Mouse (Mus musculus): Measurements from ENCODE around the gene Ilf3. TPM values are rescaled to one million over a fixed set of nuclear protein-coding genes. Genes with fewer than 3 reads are reported as not detected.
"Not testable (repeated sequence)": the region's sequence is repeated elsewhere in the genome, so short reads cannot be mapped to it uniquely, and the experiment has no call there.

Gene Ilf3
- 10 to 100 TPM; 65.2 to 75.5 TPM for total RNA-seq (2021)
- long read RNA-seq, experiment 1, partial matches to known transcripts: 13 of 25 reads
- long read RNA-seq, experiment 1, other reads (novel, unspliced or antisense): 9 of 25 reads
- long read RNA-seq, experiment 2, partial matches to known transcripts: 8 of 26 reads
- long read RNA-seq, experiment 2, other reads (novel, unspliced or antisense): 10 of 26 reads

DNA sequence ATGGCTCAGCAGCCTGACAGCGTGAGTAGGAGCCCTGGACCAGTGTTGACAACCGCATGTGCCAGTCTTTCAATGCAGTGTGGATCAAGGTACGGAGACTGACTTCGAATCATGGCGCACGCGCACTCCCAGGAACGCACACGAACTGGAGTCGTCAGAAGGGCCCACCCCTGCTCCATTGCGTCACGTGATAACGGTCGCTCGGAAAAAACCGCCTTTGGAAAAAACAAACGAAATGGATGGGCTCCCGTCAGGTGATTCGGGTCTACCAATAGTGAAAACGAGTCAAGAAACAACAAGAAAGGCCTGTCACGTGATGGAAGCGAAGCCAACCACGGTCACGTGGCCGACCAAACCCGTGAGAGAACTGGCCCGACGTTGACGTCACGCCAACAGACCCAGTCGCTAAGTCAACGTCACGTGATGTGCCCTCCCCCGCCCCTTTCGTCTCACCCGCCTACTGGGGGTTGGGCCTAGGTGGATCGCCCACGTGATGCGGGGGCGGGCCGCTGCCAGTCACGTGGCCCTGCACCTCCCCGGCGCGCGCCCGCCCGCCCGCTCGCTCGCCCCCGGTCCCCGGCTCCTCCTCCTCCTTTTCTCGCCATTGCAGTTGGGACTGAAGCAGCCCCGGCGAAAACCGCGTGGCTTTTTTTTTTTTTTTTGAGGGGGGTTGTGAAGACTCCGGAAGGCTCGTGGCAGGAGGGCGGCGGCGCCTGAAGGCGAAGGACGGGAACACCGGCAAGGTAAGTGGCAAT is at the start of gene Ilf3:
TSS of gene Ilf3 (plus strand) at position 515 of the 755 bp plus-strand sequence.
- DNase-seq (ENCODE audit: low spot score in 2 of 2): peak; percentile 99 to 100

DNA sequence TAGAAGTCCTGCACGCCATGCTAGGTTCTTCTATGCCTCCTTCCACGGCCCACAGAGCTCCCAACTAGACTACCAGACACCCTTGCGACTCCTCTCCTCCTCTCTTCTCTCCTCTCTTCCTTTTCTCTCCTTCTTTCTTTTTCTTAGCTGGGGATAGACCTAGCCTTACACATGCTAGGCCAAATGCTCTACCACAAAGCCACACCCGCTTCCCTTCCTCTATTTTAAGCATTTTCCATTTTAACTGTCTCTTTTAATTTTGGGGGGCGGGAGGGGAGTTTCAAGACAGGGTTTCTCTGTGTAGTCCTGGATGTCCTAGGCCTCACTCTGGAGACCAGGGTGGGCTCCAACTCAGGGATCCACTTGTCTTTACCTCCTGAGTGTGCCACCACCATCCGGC is 48.9 kb upstream of the Ilf3 start:
- no peak for DNase-seq (ENCODE audit: low spot score in 2 of 2)

DNA sequence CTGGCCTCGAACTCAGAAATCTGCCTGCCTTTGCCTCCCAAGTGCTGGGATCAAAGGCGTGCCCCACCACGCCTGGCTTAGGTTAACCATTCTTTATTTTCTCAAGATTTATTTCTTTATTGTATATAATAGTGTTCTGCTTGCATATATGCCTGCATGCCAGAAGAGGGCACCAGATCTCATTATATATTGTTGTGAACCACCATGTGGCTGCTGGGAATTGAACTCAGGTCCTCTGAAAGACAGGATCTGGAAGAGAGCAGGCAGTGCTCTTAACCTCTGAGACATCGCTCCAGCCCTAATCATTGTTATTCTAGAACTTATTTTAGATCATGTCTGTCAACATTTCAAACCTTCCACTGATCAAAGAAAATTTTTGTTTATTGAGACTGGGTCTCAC is 48.2 kb upstream of the Ilf3 start:
- no peak for DNase-seq (ENCODE audit: low spot score in 2 of 2)

DNA sequence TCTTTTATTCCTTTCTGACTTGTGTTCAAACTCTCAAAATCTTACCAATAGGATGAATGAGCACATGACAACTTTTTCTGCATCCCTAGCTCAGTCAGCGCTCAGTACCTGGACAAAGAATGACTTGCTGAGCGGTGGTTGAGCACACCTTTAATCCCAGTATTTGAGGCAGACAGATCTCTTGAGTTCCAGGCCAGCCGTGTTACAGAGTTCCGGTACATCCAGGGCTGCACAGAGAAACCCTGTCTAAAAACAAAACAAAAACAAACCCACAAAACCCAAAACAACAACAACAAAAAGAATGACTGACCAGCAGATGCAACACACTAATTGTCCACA is 47.4 kb upstream of the Ilf3 start:
- no peak for DNase-seq (ENCODE audit: low spot score in 2 of 2)

DNA sequence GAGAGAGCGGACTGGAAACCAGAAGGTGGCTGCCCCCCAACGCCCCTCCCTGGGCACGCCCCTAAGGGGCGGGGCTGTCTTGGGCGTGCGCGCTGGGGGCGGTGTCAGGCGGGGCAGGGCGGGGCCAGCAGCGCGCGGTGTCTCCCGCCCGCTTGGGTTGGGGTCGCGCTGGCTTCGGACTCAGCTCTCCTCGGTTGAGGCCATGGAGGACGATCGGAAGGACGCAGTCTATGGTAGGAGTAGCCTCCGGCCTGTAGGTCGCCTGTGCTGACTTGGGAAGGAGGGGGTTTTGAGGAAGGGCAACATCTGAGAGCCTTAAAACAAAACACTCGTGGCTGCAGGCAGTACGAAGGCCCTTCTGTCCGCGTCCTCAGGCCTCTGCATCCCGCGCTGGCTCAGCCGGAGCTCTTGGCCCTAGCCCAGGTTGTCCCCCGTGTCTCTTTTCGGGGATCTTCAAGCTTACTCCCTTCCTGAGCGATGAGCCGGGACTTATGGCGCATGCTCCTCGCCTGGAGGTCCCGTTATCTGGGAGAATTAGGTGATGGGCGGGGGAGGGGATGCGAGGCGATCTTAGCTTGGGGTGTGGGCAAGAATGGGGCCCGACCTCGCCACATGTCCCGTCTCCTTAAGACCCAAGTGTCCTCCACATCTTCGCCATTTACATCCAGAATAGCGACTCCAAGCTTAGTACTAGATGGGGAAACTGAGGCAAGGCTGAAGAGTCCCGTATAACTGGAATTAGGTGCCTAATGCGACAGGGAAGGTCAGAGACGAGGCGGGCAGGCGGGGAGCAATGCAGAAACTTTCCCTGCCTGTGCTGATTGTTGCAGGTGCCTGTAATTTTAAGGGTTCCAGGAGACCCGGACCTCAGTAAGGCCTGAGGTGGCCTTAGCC is 46.8 kb upstream of the Ilf3 start, which contains the start of gene Slc44a2:
TSS of gene Slc44a2 (plus strand) at position 80 of the 894 bp plus-strand sequence.
- peak; percentile 84 to 87 for DNase-seq (ENCODE audit: low spot score in 2 of 2)

DNA sequence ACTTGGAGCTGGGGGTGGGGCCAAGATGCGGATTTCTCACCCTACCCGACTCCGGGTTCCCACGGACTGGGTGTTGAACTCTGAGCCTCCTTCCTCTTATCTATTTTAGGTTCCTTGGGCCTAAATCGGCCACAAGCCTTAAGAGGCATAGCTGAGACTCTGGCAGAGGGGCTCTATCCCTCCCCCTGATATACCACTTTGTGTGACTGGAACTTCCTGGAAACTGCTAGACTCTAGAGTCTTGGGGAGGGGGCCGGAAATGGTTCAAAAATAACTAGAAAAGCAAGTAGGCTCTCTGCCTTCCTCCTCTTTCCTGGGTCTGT is 46.2 kb upstream of the Ilf3 start:
- DNase-seq (ENCODE audit: low spot score in 2 of 2): peak in 1 of 2 experiments; percentile 30

DNA sequence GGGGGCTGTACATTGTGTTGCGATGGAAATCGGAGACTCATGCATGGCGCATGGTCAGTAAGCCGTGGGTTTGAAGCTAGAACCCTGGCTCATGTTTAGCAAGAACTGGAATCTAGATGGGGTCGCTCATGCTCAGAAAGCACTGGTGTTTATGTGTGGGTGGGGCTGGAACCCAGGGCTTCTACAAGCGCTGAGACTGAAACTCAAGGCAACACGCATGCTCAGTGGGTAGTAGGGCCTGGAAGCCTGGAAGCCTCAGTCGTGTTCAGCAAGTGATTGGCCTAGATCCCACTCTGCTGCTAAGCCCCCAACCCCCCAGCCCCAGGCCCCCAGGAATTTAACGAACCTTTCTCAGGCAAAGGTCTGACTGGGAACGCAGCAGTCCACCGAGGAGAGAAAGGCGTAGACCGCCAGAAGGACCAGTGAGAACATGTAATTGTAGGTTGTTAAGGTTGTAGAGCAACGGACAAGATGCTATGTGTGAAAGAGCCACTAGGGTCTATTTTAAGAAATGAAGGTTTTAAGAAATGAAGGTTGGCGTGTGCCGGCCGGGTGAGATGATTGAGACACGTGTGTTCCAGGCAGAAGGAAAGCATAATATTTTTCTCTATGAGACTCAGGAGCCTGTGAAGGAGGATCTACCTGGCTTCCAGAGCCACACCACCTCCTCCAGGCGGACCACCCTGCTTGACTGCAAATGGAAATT is 45.3 kb upstream of the Ilf3 start:
- no peak for DNase-seq (ENCODE audit: low spot score in 2 of 2)

DNA sequence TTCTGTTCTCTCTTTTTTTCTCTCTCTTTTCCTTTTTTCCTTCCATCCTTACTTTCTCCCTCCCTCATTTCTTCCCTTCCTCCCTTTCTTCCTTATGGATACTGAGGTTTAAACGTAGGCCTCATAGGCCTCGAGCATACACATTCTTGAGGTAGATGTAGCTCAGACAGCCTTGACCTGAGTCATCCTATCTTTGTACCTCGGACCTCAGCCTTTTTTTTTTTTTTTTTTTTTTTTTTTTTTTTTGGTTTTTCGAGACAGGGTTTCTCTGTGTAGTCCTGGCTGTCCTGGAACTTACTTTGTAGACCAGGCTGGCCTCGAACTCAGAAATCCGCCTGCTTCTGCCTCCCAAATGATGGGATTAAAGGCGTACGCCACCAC is 44.8 kb upstream of the Ilf3 start:
- not testable (repeated sequence) for DNase-seq (ENCODE audit: low spot score in 2 of 2)

DNA sequence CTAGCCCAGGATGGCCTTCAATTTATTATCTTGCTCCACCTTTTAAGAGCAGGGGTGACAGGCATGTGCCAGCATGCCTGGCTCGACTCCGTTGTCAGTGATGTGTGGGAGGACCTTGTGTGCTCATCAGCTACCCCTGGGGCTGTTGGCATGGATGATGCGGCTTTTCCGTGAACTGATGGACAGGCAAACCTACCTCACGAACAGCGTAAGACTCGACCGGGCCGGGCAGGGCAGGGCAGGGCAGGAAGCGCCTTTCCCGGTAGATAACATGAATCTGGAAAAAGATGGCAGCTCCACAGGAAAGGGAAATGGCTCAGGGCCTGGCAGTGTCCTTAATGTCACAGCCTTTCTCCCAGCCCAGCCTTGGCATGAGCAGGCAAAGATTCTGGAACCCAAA is 43.4 kb upstream of the Ilf3 start:
- no peak for DNase-seq (ENCODE audit: low spot score in 2 of 2)

DNA sequence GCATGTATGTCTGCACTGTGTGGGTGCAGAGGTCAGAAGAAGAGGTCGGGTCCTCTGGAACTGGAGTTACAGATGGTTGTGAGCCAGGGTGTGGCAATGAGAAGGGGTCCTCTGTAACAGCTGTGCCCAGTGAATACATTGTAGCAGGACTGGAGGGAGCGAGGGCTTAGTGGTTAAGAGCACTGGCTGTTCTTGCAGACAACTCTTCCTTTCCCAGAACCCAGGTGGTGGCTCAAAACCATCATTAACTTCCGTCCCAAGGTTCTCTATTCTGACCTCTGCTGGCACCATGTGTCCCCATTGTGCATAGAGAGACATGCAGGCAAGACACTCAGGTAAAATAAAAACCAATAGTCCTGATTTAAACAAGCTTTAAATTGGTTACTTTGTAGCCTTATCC is 40.1 kb upstream of the Ilf3 start:
- DNase-seq (ENCODE audit: low spot score in 2 of 2): no peak

DNA sequence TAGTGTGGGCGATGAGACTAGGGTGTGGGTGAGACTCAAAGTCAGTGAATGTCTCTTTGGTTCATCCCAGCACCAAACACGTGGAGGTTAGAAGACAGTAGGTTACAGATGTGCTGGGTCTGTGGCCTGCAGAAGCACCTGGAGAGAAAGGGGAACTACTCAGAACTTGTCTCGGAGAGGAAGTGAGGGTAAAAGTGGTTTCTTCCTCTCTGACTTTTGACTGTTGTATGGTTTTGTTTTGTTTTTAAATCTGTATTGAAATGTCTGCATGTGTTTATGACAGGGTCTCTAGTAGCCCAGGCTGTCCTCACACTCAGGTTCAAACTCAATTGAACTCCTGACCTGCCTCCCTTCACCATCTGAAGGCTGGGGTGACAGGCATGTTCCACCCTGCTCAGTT is 39.6 kb upstream of the Ilf3 start:
- DNase-seq (ENCODE audit: low spot score in 2 of 2): no peak

DNA sequence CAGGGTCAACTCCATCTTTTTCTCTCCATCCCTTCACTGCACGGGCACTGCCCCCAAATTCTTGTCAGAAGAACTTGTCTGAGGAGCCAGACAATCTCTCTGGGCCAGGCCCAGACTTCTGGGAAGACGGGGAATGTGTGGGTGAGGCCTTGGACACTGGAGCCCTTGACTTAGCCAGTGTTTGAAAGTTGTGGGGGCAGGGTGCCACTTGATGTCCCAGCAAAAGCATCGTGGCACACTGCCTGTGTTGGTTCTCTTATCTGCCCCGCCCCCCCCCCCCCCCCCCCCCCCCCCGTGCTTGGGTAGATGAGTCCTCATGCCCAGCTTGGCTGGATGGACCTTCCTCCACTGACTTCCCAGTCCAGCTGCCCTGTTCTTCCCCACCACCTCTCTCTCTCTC is 38.6 kb upstream of the Ilf3 start:
- no peak for DNase-seq (ENCODE audit: low spot score in 2 of 2)

DNA sequence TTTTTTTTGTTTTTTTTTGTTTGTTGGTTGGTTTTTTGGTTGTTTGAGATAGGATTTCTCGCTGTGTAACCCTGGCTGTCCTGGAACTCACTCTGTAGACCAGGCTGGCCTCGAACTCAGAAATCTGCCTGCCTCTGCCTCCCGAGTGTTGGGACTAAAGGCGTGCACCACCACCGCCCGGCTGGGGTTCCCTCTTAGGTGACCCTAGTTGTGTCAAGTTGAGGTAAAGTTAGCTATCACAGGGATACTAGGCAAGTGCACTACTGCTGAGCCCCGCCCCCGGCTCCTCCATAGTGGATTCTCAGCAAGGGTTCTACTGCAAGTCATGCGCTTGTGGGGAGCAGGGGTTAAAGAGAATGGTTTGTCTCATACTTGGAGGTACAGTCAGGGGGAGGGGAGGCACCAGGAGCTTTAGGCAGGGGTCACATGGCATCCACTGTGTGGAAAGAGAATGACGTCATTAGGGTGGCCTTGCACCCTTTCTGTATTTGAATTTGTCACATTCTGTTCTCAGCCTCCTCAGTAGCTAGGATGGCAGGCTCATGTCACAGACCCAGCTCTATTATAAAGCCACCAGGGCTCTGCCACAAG is 37.9 kb upstream of the Ilf3 start:
- DNase-seq (ENCODE audit: low spot score in 2 of 2): no peak

DNA sequence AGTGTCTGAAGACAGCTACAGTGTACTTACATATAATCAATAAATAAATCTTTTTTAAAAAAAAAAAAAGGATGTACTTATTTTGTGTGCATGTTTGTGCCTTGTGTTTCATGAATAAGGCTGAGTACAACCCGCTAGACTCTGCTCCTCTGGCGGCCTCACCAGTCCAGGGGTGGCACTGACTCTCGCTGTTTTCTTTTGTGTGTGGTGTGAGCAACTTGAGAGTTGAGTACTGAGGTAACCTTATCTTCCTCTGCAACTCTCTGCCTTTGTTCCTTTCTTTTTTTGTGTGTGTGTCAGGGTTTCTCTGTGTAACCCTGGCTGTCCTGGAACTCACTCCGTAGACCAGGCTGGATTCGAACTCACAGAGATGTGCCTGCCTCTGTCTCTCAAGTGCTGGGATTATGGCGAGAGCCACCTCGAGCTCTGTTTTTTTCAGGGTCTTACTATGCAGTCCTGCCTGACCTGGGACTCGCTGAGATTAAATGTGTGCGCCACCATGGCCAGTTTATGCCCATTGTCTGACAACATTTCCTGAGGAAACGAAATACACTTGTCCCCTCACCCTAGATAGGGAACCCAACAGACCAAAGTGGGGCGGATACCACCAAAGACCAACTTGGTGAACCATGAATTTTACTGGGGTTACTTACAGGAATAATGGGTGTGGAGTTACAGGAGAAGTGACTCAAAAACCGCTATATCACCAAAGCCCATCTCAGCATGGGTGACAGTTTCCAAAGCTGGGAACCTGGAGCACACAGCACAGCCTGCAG is 36.1 kb upstream of the Ilf3 start:
- DNase-seq (ENCODE audit: low spot score in 2 of 2): no peak

DNA sequence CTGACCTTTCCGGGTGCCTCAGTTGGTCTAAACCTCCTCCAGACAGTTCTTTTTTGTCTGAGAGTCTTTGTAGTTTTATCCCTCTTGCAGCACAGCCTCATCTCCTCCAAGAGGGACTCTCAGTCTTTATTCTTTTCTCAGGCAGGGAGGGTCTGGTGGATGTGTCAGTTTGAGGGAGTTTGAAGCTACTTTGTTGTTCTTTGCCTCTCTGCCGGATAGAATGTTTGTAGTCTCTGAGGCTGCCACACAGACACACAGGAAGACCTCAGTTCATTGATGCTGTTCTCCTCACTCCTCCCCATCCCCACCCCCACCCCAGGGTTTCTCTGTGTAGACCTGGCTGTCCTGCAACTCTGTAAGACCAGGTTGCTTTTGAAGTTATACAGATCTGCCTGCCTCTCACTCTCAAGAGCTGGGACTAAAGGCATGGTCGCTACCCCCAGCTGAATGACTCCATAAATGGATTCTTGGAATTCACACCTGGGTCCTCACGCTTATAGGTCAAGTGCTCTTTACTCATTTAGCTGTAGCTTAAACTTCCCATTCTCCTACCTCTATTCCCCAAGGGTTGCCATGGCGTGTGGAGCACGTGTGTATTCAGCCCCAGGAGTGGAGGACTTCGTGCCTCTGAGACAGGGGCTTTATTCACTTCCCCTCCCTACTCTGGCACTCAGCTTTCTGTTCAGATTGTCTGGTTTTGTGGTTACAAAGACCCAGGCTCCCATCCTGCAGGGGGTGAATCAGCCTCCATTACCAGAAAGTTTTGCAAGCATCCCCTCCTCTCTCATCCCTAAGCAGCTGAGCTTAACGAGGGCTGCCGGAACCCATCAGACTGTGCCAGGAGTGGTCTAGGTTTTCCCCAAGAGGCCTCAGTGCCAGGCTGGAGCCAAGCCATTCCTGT is 35.3 kb upstream of the Ilf3 start:
- DNase-seq (ENCODE audit: low spot score in 2 of 2): no peak

DNA sequence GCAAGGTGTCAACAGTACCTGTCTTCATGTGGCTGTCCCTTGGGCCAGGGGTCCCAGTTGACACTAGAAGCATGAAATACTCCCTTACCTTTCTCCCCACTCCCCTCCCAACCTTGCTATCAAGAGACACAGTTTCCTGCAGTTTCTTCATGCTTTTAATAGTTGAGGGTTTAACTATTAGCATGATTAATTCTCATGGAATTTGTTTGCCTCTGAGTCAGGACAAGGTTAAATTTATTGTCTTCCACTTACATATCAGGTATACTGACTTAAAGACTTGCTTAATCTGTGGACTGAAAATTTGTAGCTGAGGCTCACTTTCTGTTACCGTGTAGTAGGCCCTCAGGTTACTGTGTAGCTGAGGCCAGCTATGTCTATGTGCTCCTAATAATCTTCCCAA is 34.1 kb upstream of the Ilf3 start:
- DNase-seq (ENCODE audit: low spot score in 2 of 2): no peak

DNA sequence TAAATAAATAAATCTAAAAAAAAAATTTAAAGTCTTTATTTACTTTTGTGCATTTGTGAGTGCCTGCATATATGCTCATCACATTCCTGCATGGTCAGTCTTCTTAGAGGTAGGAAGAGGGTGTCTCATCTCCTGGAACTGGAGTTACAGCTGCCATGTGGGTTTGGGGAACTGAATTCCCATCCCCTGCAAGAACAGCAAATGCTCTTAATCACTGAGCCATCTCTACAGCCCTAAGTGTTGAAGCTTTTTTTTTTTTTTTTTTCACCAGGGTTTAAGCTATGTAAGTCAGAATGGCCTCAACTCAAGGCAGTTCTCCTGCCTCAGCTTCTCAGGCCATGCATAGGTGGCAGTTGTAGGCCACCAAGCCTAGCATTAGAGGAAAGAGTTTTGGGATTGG is 32.9 kb upstream of the Ilf3 start:
- DNase-seq (ENCODE audit: low spot score in 2 of 2): no peak

DNA sequence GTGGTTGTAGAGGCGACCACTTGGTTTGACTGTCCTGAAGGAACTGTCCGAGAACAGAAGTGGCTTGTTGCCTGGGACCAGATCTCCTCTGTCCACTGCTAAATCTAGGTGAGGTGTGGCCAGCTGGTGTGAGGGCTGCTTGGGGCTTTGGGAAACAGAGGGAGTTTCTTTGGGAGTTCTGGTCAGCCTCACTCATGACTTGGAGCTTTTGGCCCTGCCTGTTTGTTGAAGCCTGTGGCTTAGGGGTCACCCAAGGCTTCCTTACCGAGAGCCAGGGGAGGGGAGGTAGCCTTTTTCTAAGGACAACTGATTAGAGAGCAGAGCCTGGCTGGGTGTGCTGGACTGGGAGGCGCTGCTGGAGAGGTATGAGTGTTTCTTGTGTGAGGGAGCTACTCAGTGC is 32.3 kb upstream of the Ilf3 start:
- DNase-seq (ENCODE audit: low spot score in 2 of 2): no peak

DNA sequence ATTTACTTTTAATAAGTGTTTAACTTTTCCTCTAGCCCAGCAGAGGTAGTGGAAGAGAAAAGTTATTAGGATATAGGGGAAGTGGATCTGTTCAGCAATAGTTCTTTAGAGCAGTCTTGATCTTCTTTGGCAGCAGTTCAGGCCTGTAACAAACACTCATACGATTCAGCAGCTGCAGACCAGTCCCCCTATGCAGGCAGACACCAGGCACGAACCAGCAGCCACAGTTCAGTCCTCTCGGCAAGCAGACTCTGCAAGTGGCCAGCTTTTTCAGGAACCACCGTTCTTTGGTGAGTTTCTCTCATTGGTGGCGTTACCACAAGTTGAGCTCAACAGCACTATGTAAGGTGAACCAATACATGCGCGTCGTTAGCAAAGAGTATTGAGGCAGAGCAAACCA is 31.2 kb upstream of the Ilf3 start:
- DNase-seq (ENCODE audit: low spot score in 2 of 2): no peak
